Mouse (Mus musculus) intestine, postnatal 0 days (tissue): Measurements from ENCODE around the gene Ptprb. TPM values are rescaled to one million over a fixed set of nuclear protein-coding genes. Genes with fewer than 3 reads are reported as not detected.
A peak's percentile ranks its signal among the peaks of the same experiment; 100 is the strongest.

Source experiments
- ATAC-seq: fragments of 200-750 bp; cut with Nextera tagmentation; 2 replicates; pipeline ENCODE4 v1.8.0; 2017; ENCODE audit warnings: mild to moderate bottlenecking, moderate TSS enrichment, moderate library complexity
- H3K27ac ChIP-seq: fragments of 300-500 bp; sonication (generic); 2 replicates; pipeline ENCODE4 v1.5.1; 2014; ENCODE audit warnings: mild to moderate bottlenecking, low read depth, low read length, moderate library complexity
- H3K27me3 ChIP-seq: fragments of 300-500 bp; sonication (generic); replicated peaks from 2 replicates; pipeline ENCODE4 v1.6.1; 2014; ENCODE audit warnings: low read length, mixed read lengths; ENCODE audit not compliant: control insufficient read depth, insufficient read depth
- H3K36me3 ChIP-seq: fragments of 300-500 bp; sonication (generic); 2 replicates; pipeline ENCODE4 v1.6.1; 2014; ENCODE audit warnings: mild to moderate bottlenecking, moderate library complexity; ENCODE audit not compliant: control insufficient read depth, insufficient read depth
- H3K4me1 ChIP-seq: fragments of 300-500 bp; sonication (generic); replicated peaks from 2 replicates; pipeline ENCODE4 v1.6.1; 2014; ENCODE audit warnings: antibody characterized with exemption, low read length, mixed read lengths; ENCODE audit not compliant: control insufficient read depth, insufficient read depth
- H3K4me2 ChIP-seq: fragments of 300-500 bp; sonication (generic); replicated peaks from 2 replicates; pipeline ENCODE4 v1.6.1; 2014; ENCODE audit warnings: low read depth, mild to moderate bottlenecking, moderate library complexity
- H3K4me3 ChIP-seq: fragments of 300-500 bp; sonication (generic); 2 replicates; pipeline ENCODE4 v1.5.1; 2014; ENCODE audit warnings: low read depth, low read length
- H3K9ac ChIP-seq: fragments of 300-500 bp; sonication (generic); 2 replicates; pipeline ENCODE4 v1.6.1; 2014; ENCODE audit warnings: mild to moderate bottlenecking, low read depth, low read length
- H3K9me3 ChIP-seq: fragments of 300-500 bp; sonication (generic); 2 replicates; pipeline ENCODE4 v1.6.1; 2016; ENCODE audit warnings: mixed run types; ENCODE audit not compliant: control insufficient read depth
- CTCF ChIP-seq: sonication (generic); IDR thresholded peaks from 2 replicates; pipeline ENCODE4 v1.5.1; 2016; ENCODE audit warnings: low read depth, mild to moderate bottlenecking, control low read depth, antibody characterized with exemption, moderate library complexity
- WGBS: fragments of 180-500 bp; shearing (Covaris S2); extraction: QIAGEN DNeasy Blood & Tissue Kit; methylation state at CpG from one replicate; pipeline ENCODE4 v1.1.7; 2014; 5-methylcytosine and 5-hydroxymethylcytosine counted together
- polyA plus RNA-seq: library from polyadenylated mRNA; unstranded; fragments of >200 nt; fragmentation: Nextera tagmentation; extraction: Ambion mirVana; gene quantifications from 2 replicates; pipeline ENCODE4 v1.2.1, GENCODE M21; 2015

Ptprb gene
- polyA plus RNA-seq, 1 experiment from 2014 or later = 3.2 TPM

DNA sequence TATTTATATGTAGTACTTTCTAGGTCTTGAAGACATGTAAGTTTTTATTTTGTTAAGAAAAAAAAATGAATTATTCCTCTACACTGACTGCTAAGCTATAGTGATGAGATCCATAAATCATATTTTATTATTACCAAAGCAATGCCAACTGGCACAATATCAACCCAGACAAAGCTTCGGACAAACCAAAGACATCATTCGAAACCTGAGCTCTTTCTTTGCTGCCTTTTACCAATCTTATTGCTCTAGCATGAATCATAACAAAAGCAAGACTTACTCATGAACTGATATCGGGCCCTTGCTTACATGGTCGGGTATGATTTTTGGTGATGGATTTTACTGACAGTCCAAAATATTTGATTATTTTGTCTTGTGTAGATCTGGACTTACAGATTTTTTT, 29.0 kb downstream of the Ptprb start:
- Histone ChIP-seq H3K4me3 (no peak overlapping the region), H3K9ac (no peak overlapping the region), H3K4me2 (no peak overlapping the region), H3K27ac (no peak overlapping the region), H3K36me3 (no peaks in the 10 kb centered on the region), H3K9me3 (no peaks in the 10 kb centered on the region), H3K27me3 (peaks cover 14% of the 10 kb centered on the region), H3K4me1 (no peaks in the 10 kb centered on the region)
- ATAC-seq = no peak
- no peak for TF ChIP-seq CTCF
- 86% methylated on average over 4 of the region's 4 CpGs for WGBS

- no peaks in the 10 kb centered on the region for H3K4me1 ChIP-seq
- no peak overlapping the region for H3K4me2 ChIP-seq
- H3K36me3 ChIP-seq = no peaks in the 10 kb centered on the region
- no peak overlapping the region for H3K27ac ChIP-seq
- no peaks in the 10 kb centered on the region for H3K9me3 ChIP-seq
- no peaks in the 10 kb centered on the region for H3K27me3 ChIP-seq
- TF ChIP-seq CTCF = no peak
- no peak overlapping the region for H3K4me3 ChIP-seq
- ATAC-seq = no peak
- no peak overlapping the region for H3K9ac ChIP-seq
- WGBS = 70% methylated on average over 2 of the region's 2 CpGs
Observed at GRCm38 (mm10) chr10:116309460-116309859, 34.1 kb downstream of the Ptprb start.

DNA sequence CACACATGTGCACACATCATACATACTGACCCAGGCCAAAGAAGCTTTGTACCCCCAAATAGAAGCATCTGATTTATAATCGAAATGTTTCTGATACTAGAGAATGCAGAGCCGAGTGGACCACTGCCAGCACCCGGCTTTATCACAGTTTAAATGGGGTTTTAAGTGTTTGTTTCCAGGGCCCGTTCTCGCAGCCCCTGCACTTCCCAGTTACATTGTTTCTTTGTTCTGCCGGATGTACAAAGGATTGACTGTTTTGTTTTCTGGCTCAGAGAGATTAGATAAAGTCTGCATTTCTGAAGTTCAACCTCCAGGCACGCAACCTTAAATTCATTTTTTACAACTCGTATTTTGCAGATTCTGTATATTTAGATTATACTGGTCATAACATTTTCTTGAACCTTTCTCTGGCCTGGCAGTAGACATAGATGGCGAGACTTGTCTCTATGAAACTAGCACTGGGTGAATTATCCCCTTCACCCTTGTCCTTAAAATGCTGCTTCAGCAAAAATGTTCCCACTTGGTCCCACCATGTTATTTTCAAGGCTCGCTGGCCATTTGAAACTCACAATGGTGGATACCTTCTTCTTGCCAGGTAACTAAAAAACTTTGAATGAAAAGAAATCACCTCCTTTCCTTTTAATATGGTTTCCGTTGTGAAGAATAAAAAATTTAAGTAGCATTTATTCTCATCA, 35.3 kb downstream of the Ptprb start:
- no peaks in the 10 kb centered on the region for H3K27me3 ChIP-seq
- H3K36me3 ChIP-seq = no peaks in the 10 kb centered on the region
- no peaks in the 10 kb centered on the region for H3K4me1 ChIP-seq
- no peak for TF ChIP-seq CTCF
- H3K4me3 ChIP-seq = no peak overlapping the region
- H3K4me2 ChIP-seq = no peak overlapping the region
- H3K9me3 ChIP-seq = no peaks in the 10 kb centered on the region
- H3K9ac ChIP-seq = no peak overlapping the region
- 49% methylated on average over 11 of the region's 11 CpGs for WGBS
- no peak for ATAC-seq
- no peak overlapping the region for H3K27ac ChIP-seq

DNA sequence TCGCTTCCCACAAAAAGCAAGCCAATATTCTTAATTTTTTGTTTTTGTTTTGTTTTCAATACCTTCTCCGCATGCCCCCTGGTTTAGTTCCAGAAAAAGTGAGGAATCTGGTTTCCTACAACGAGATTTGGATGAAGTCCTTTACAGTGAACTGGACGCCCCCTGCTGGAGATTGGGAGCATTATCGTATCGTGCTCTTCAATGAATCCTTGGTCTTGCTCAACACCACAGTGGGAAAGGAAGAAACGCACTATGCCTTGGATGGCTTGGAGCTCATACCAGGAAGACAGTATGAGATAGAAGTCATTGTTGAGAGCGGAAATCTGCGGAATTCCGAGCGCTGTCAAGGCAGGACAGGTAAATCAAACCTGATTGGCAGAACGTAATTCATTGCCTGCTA, 43.9 kb downstream of the Ptprb start:
- 18% methylated on average over 12 of the region's 12 CpGs for WGBS
- Histone ChIP-seq H3K27me3 (no peaks in the 10 kb centered on the region), H3K4me2 (no peak overlapping the region; the same call in 1 of the 2 replicates), H3K36me3 (no peaks in the 10 kb centered on the region), H3K27ac (no peak overlapping the region), H3K9ac (no peak overlapping the region), H3K4me1 (no peaks in the 10 kb centered on the region), H3K9me3 (no peaks in the 10 kb centered on the region), H3K4me3 (no peak overlapping the region)
- ATAC-seq = no peak
- TF ChIP-seq CTCF = peak; percentile 95

- Histone ChIP-seq H3K4me3 (no peak overlapping the region), H3K27ac (no peak overlapping the region), H3K9ac (no peak overlapping the region), H3K36me3 (no peaks in the 10 kb centered on the region), H3K4me1 (no peaks in the 10 kb centered on the region), H3K27me3 (no peaks in the 10 kb centered on the region), H3K4me2 (no peak overlapping the region), H3K9me3 (no peaks in the 10 kb centered on the region)
- 80% methylated on average over 5 of the region's 5 CpGs for WGBS
- no peak for TF ChIP-seq CTCF
- ATAC-seq = no peak
Observed at GRCm38 (mm10) chr10:116329086-116329485, 53.8 kb downstream of the Ptprb start.

DNA sequence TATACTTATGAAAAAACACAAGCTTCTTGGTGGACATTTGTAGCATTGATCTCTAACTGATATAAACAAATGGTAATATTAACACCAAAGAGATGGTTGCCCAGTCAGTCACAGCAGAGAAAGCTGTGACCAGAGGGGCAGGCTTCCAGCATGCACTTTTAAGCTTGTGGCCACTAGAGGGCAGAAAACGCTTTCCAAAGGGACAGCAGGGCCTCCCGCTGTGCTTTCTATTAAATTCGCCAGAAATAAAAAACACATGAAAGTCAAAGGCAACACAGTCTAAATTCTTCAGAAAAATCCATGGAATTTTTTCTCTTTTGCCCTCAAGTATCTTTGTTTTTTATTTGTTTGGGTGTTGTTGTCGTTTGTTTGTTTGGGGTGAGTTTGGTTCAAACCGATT, 55.1 kb downstream of the Ptprb start:
- WGBS = 14% methylated on average over 5 of the region's 5 CpGs
- no peaks in the 10 kb centered on the region for H3K27me3 ChIP-seq
- H3K36me3 ChIP-seq = no peaks in the 10 kb centered on the region

More for the DNA sequence above, 55.1 kb downstream of the Ptprb start:
- no peak overlapping the region for H3K27ac ChIP-seq
- peak overlapping the region; percentile 69 for H3K4me2 ChIP-seq
- no peak; the same call in 1 of the 2 replicates for ATAC-seq
- no peak overlapping the region for H3K9ac ChIP-seq
- peak; percentile 92 for TF ChIP-seq CTCF
- H3K4me1 ChIP-seq = no peaks in the 10 kb centered on the region
- peak overlapping the region; percentile 34 for H3K4me3 ChIP-seq
- H3K9me3 ChIP-seq = no peaks in the 10 kb centered on the region
